Mouse (Mus musculus) neural tube, embryonic 10.5 days (tissue): ENCODE data around the gene Tsen15.
"Not testable (repeated sequence)": the region's sequence is repeated elsewhere in the genome, so short reads cannot be mapped to it uniquely, and the experiment has no call there.

Source experiments
- DNase-seq: peaks from one replicate; pipeline ENCODE4 v3.0.0-alpha.2; 2017; ENCODE audit warnings: low spot score; ENCODE audit errors: extremely low spot score

The Tsen15 gene

GRCm38 (mm10) chr1:152389271-152389670 lies 2.8 kb upstream of the Tsen15 start:
- DNase-seq, result no peak

GRCm38 (mm10) chr1:152385693-152386092 lies 795 bp downstream of the Tsen15 start:
- DNase-seq, result not testable (repeated sequence)

GRCm38 (mm10) chr1:152384589-152384988 lies 1.9 kb downstream of the Tsen15 start:
- no peak for DNase-seq

GRCm38 (mm10) chr1:152378311-152378710 lies 8.2 kb downstream of the Tsen15 start:
- DNase-seq, result no peak

GRCm38 (mm10) chr1:152369139-152369538 lies 17.3 kb downstream of the Tsen15 start:
- DNase-seq, result peak; percentile 43

- DNase-seq, result peak; percentile 18
Observed at GRCm38 (mm10) chr1:152368311-152369088, 18.0 kb downstream of the Tsen15 start.

- no peak for DNase-seq
Observed at GRCm38 (mm10) chr1:152356721-152357120, 29.8 kb downstream of the Tsen15 start.

- DNase-seq, result no peak
Observed at GRCm38 (mm10) chr1:152347946-152348345, 38.5 kb downstream of the Tsen15 start.

GRCm38 (mm10) chr1:152324024-152324423 lies 62.5 kb downstream of the Tsen15 start:
- DNase-seq, result no peak
